Mouse (Mus musculus) kidney, embryonic 14.5 days (tissue): ENCODE results near the gene Ssmem1. TPM values are rescaled to one million over a fixed set of nuclear protein-coding genes. Genes with fewer than 3 reads are reported as not detected.

Source experiments
- ATAC-seq: fragments of 200-750 bp; cut with Nextera tagmentation; 2 replicates; pipeline ENCODE4 v1.8.0; 2017; ENCODE audit warnings: moderate number of reproducible peaks, mild to moderate bottlenecking, moderate TSS enrichment, moderate library complexity; ENCODE audit not compliant: low FRiP score, low TSS enrichment
- H3K27ac ChIP-seq: fragments of 300-500 bp; sonication (generic); 2 replicates; pipeline ENCODE4 v1.5.1; 2014; ENCODE audit warnings: low read depth, mild to moderate bottlenecking, low read length, moderate library complexity, mixed read lengths
- H3K27me3 ChIP-seq: fragments of 300-500 bp; sonication (generic); 2 replicates; pipeline ENCODE4 v1.6.1; 2014; ENCODE audit warnings: mild to moderate bottlenecking, low read length; ENCODE audit not compliant: control insufficient read depth, insufficient read depth
- H3K36me3 ChIP-seq: fragments of 300-500 bp; sonication (generic); 2 replicates; pipeline ENCODE4 v1.6.1; 2014; ENCODE audit warnings: low read length, mixed read lengths; ENCODE audit not compliant: control insufficient read depth, insufficient read depth
- H3K4me1 ChIP-seq: fragments of 300-500 bp; sonication (generic); 2 replicates; pipeline ENCODE4 v1.6.1; 2014; ENCODE audit warnings: low read length, mixed read lengths; ENCODE audit not compliant: control insufficient read depth, insufficient read depth
- H3K4me2 ChIP-seq: fragments of 300-500 bp; sonication (generic); replicated peaks from 2 replicates; pipeline ENCODE4 v1.6.1; 2014; ENCODE audit warnings: low read depth, mild to moderate bottlenecking, low read length
- H3K4me3 ChIP-seq: fragments of 300-500 bp; sonication (generic); 2 replicates; pipeline ENCODE4 v1.5.1; 2014; ENCODE audit warnings: mild to moderate bottlenecking, low read length
- H3K9ac ChIP-seq: fragments of 300-500 bp; sonication (generic); 2 replicates; pipeline ENCODE4 v1.6.1; 2014; ENCODE audit warnings: low read depth, mild to moderate bottlenecking, low read length, moderate library complexity
- H3K9me3 ChIP-seq: fragments of 300-500 bp; sonication (generic); 2 replicates; pipeline ENCODE4 v1.6.1; 2016; ENCODE audit warnings: low read length; ENCODE audit not compliant: control insufficient read depth
- WGBS: fragments of 180-500 bp; shearing (Covaris S2); extraction: QIAGEN DNeasy Blood & Tissue Kit; methylation state at CpG from one replicate; pipeline ENCODE4 v1.1.7; 2014; 5-methylcytosine and 5-hydroxymethylcytosine counted together
- polyA plus RNA-seq: library from polyadenylated mRNA; unstranded; fragments of >200 nt; fragmentation: Nextera tagmentation; extraction: Ambion mirVana; gene quantifications from 2 replicates; pipeline ENCODE4 v1.2.1, GENCODE M21; 2014

Ssmem1 gene
- polyA plus RNA-seq, 1 experiment from 2014 or later, result 0.51 TPM

DNA sequence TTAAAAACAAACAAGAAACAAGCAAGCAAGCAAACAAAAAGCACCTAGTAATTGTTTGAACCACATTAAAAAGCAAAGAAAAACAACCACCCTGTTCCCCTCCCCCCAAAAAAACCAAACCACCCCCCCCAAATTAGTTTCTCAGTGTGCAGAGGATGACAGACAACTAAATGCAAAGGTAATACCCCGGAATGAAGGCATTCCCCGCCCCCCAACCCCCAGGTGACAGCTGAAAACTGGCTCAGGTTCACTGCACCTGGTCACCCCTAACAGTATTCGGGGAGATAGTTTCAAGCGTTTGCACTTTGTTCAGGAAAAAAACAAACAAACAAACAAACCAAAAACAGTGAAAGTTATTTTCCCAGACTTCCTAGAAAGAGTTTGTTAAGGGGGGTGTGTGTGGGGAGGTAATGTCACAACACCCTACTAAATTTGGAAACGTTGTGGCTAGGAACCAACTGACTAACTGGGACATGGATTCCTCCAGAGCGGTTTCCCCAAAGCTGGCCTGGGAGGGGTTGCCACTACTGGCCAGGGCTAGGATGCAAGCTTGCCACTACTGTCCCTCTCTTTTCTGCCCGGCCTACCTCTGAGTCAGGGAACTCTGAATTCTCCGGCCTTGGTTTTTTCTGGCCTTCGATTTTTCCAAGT lies 38.1 kb downstream of the Ssmem1 start:
- 26% methylated on average over 9 of the region's 9 CpGs for WGBS
- H3K9ac ChIP-seq, result no peak overlapping the region; the same call in 1 of the 2 replicates
- H3K4me2 ChIP-seq, result peak overlapping the region; percentile 36
- H3K27ac ChIP-seq, result peak overlapping the region; percentile 90
- peaks cover 62% of the 10 kb centered on the region for H3K4me1 ChIP-seq
- no peak for ATAC-seq
- no peaks in the 10 kb centered on the region for H3K9me3 ChIP-seq
- no peak overlapping the region for H3K4me3 ChIP-seq
- no peaks in the 10 kb centered on the region for H3K36me3 ChIP-seq
- no peaks in the 10 kb centered on the region for H3K27me3 ChIP-seq

DNA sequence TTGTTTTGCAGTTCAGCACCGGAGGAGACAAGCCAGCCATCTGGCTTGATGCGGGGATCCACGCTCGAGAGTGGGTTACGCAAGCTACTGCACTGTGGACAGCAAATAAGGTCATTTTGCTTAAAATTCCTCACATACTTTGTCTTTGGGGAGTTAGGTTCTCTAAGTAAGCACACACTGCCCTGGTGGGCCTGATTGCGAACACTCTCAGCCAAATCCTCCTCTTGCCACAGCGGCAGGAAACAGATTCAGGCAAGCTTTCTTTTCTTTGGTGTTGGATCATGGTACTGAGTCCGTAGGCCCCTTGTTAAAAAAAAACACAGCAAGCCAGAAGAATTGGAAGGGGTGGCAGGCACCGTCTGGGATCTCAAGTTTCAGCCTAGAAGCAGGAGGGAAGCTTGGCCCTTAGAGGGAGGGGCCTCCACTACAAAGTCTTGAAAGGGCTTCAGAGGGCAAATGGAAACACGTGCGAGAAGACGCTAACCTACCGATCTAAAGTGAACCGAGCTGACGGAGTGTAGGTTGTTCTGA lies 39.6 kb downstream of the Ssmem1 start:
- H3K27ac ChIP-seq, result peak overlapping the region; percentile 94
- H3K36me3 ChIP-seq, result no peaks in the 10 kb centered on the region
- 0 out of 2 replicates have a peak overlapping the region, but pooled peaks have one; percentile 13 for H3K4me2 ChIP-seq
- H3K9me3 ChIP-seq, result no peaks in the 10 kb centered on the region
- peaks cover 59% of the 10 kb centered on the region for H3K4me1 ChIP-seq
- ATAC-seq, result peak; percentile 56
- no peak overlapping the region for H3K4me3 ChIP-seq
- H3K9ac ChIP-seq, result peak overlapping the region; percentile 35; the same call in 1 of the 2 replicates
- no peaks in the 10 kb centered on the region for H3K27me3 ChIP-seq
- 8% methylated on average over 15 of the region's 15 CpGs for WGBS

DNA sequence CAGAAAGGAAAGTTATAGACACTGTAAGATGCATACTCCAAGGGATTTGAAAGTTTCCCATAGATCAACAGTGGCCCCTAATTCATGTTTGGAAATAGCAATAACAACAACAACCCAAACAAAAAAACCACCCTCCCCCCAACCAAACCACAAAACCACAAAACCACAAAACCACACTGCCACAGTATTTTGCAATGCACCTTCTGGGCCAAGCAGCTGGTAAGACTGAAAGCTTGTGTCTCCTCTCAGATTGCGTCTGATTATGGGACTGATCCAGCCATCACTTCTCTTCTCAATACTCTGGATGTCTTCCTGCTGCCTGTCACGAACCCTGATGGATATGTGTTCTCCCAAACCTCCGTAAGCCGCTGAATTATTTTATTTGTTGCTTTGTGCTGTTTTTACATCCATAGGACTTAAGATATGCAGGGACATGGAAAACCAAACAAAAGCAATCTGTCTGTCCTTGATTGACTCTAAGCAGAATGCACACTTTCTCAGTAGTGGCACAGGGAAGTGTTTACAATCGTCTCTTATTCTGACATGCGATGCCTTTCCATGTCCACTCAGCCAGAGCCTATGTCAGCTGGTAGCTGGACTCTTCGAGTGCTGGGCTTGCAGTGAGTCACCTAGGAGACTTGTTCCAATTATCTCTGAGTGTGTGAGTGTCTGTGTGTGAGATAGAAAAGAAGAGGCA lies 41.0 kb downstream of the Ssmem1 start:
- no peak overlapping the region for H3K9ac ChIP-seq
- H3K36me3 ChIP-seq, result no peaks in the 10 kb centered on the region
- H3K27ac ChIP-seq, result peak overlapping the region; percentile 30; the same call in 1 of the 2 replicates
- no peak for ATAC-seq
- peaks cover 62% of the 10 kb centered on the region for H3K4me1 ChIP-seq
- H3K27me3 ChIP-seq, result no peaks in the 10 kb centered on the region
- 71% methylated on average over 7 of the region's 7 CpGs for WGBS
- H3K4me2 ChIP-seq, result no peak overlapping the region
- H3K4me3 ChIP-seq, result no peak overlapping the region
- H3K9me3 ChIP-seq, result no peaks in the 10 kb centered on the region

DNA sequence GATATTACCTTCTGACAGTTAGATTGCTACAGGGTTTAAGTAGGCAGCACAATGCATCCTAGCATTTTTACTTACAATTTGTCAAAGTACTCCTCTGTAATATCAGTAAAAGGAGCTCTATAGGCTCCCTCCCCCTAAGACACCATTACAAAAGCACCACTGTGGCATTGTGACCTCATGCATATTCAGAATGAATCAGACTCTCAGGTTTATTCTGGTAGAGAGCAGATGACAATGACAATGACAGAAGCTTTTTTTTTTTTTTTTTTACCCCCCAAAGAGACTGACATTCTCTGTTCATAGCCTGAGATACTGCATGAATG lies 41.5 kb downstream of the Ssmem1 start:
- no peak for ATAC-seq
- H3K4me1 ChIP-seq, result peaks cover 57% of the 10 kb centered on the region

DNA sequence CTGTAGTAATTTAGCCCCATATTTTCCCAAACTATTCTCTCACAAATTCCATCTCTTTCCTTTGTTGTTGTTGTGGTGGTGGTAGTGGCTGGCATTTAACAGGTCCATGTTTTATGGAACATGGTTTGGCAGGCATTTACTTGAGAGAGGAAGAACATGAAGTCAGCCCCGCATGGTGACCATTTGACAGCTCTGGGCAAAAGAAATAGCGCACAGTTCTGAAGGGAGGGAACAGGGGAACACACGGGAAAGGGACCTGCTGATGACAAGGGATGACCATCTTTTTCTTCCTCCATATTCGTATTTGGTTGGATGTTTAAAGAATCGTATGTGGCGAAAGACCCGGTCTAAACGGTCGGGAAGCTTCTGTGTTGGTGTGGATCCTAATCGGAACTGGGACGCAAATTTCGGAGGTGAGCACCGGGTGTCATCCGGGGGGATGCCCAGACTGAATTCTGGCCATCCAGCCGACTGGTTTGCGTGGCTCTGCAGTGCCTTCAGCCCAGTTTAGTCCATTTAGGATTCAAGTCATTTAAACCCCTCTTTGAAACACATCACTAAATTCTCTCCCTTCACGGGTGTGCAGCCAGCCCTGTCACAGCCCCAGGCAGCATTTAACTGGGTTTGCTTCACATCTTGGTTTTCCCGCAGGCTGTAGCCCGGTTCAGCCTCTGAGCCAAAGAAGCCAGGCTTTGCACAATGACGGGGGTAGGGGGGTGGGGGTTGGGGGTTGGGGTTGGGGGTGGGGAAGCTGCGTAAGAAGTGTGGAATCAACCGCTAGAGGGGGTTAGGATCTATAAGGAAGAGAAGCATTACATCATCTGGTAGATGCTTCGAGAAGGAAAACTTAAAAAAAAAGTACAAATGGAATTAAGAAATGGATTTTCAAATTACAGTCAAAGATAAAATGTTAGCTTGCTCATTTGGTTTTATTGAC lies 42.3 kb downstream of the Ssmem1 start:
- H3K9ac ChIP-seq, result peak overlapping the region; percentile 8; the same call in 1 of the 2 replicates
- no peak overlapping the region for H3K4me3 ChIP-seq
- WGBS, result 20% methylated on average over 23 of the region's 23 CpGs
- ATAC-seq, result peak; percentile 47; the same call in 1 of the 2 replicates
- peak overlapping the region; percentile 22; the same call in 1 of the 2 replicates for H3K4me2 ChIP-seq
- no peaks in the 10 kb centered on the region for H3K9me3 ChIP-seq
- no peaks in the 10 kb centered on the region for H3K27me3 ChIP-seq
- no peaks in the 10 kb centered on the region for H3K36me3 ChIP-seq
- H3K27ac ChIP-seq, result peak overlapping the region; percentile 78; the same call in 1 of the 2 replicates
- H3K4me1 ChIP-seq, result peaks cover 50% of the 10 kb centered on the region

More for the DNA sequence above, 41.5 kb downstream of the Ssmem1 start:
- H3K27me3 ChIP-seq, result no peaks in the 10 kb centered on the region
- H3K27ac ChIP-seq, result peak overlapping the region; percentile 78; the same call in 1 of the 2 replicates
- H3K4me2 ChIP-seq, result no peak overlapping the region
- no peaks in the 10 kb centered on the region for H3K9me3 ChIP-seq
- H3K9ac ChIP-seq, result no peak overlapping the region
- H3K36me3 ChIP-seq, result no peaks in the 10 kb centered on the region
- no peak overlapping the region for H3K4me3 ChIP-seq

DNA sequence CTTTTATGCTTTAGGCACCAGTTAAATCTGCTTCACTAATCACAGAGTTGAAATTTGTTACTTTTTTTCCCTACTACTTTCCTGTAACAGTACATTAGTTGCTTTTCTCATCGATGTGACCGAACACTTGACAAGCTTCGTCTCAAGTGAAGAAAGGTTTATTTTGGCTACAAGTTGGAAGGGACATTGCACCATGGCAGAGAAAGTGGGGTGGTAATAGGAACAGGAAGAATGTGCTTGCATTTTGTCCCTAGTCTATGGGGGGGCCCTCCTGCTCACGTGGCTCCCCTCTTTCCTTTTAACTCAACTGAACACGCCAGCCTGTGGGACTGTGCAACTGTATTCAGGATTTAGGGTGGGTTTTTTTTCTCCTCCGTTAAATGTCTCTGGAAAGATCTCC lies 43.0 kb downstream of the Ssmem1 start:
- ATAC-seq, result no peak
- peaks cover 46% of the 10 kb centered on the region for H3K4me1 ChIP-seq
- no peaks in the 10 kb centered on the region for H3K36me3 ChIP-seq
- no peak overlapping the region for H3K4me2 ChIP-seq
- no peak overlapping the region for H3K9ac ChIP-seq
- H3K27ac ChIP-seq, result peak overlapping the region; percentile 78
- H3K4me3 ChIP-seq, result no peak overlapping the region
- 38% methylated on average over 6 of the region's 6 CpGs for WGBS
- no peaks in the 10 kb centered on the region for H3K27me3 ChIP-seq
- no peaks in the 10 kb centered on the region for H3K9me3 ChIP-seq

DNA sequence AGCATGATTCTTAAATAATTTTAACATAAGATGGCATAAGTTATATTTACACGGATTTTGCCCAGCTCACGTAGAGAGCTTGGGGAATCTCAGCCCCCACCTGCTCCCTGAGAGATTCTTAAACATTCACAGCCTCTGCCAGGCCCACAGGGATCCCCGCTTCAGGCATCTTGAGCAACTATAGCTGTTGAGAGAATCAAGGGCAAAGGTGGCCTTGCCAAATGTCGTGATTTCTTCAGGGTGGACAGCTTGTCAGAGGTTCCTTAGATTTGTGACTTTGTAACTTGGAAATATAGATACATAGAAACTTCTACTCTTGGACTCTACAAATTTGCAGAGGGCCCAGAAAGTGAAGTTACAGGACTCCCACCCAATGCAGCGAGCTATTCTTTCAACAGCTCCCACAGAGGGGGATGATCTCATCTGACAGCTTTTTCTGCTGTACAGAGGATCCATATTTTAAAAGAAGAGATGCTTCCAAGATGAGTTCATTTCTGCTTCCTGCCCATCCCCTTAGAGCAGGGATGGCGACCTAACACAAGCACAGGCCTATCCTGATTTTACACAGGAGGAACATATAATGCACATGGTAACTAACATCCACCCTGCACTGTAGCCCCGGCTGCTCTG lies 43.8 kb downstream of the Ssmem1 start:
- H3K4me2 ChIP-seq, result no peak overlapping the region
- no peak overlapping the region for H3K9ac ChIP-seq
- no peaks in the 10 kb centered on the region for H3K36me3 ChIP-seq
- H3K9me3 ChIP-seq, result no peaks in the 10 kb centered on the region
- H3K27ac ChIP-seq, result peak overlapping the region; percentile 78; the same call in 1 of the 2 replicates
- no peak overlapping the region for H3K4me3 ChIP-seq
- H3K4me1 ChIP-seq, result peaks cover 38% of the 10 kb centered on the region
- ATAC-seq, result no peak
- 71% methylated on average over 7 of the region's 7 CpGs for WGBS
- no peaks in the 10 kb centered on the region for H3K27me3 ChIP-seq

DNA sequence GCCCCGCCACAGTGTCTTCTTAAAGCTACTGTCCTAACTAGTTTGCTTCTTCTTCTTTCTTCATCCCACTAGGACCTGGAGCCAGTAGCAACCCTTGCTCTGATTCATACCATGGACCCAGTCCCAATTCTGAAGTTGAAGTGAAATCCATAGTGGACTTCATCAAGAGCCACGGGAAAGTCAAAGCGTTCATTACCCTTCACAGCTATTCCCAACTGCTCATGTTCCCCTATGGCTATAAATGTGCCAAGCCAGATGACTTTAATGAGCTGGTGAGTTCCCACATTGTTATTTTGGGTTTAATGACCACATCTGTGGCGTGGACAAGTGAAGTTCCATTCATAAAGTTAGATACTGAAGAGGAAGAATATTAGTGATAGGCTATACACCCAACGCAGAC lies 44.4 kb downstream of the Ssmem1 start:
- H3K9ac ChIP-seq, result no peak overlapping the region
- H3K36me3 ChIP-seq, result no peaks in the 10 kb centered on the region
- 45% methylated on average over 5 of the region's 5 CpGs for WGBS
- peaks cover 32% of the 10 kb centered on the region for H3K4me1 ChIP-seq
- H3K4me3 ChIP-seq, result no peak overlapping the region
- no peak overlapping the region for H3K27ac ChIP-seq
- H3K4me2 ChIP-seq, result no peak overlapping the region
- ATAC-seq, result no peak
- no peaks in the 10 kb centered on the region for H3K9me3 ChIP-seq
- H3K27me3 ChIP-seq, result no peaks in the 10 kb centered on the region
